Mouse (Mus musculus) kidney, postnatal 0 days (tissue): ENCODE data around the gene Btn1a1. TPM values are rescaled to one million over a fixed set of nuclear protein-coding genes. Genes with fewer than 3 reads are reported as not detected.

ENCODE experiments used
- ATAC-seq: fragments of 200-750 bp; cut with Nextera tagmentation; replicated peaks from 2 replicates; pipeline ENCODE4 v1.8.0; 2017; ENCODE audit warnings: low read depth, moderate number of reproducible peaks, moderate TSS enrichment, moderate library complexity; ENCODE audit not compliant: low FRiP score
- DNase-seq: peaks from one replicate; pipeline ENCODE4 v3.0.0-alpha.2; 2016; ENCODE audit warnings: low spot score
- H3K27ac ChIP-seq: fragments of 300-500 bp; sonication (generic); 2 replicates; pipeline ENCODE4 v1.5.1; 2014; ENCODE audit warnings: mild to moderate bottlenecking
- H3K27me3 ChIP-seq: fragments of 300-500 bp; sonication (generic); 2 replicates; pipeline ENCODE4 v1.6.1; 2014; ENCODE audit warnings: low read length, mixed read lengths; ENCODE audit not compliant: insufficient read depth
- H3K36me3 ChIP-seq: fragments of 300-500 bp; sonication (generic); 2 replicates; pipeline ENCODE4 v1.6.1; 2014; ENCODE audit warnings: low read length, mixed read lengths; ENCODE audit not compliant: insufficient read depth
- H3K4me1 ChIP-seq: fragments of 300-500 bp; sonication (generic); replicated peaks from 2 replicates; pipeline ENCODE4 v1.6.1; 2014; ENCODE audit warnings: antibody characterized with exemption, low read length, mixed read lengths; ENCODE audit not compliant: insufficient read depth
- H3K4me2 ChIP-seq: fragments of 300-500 bp; sonication (generic); 2 replicates; pipeline ENCODE4 v1.6.1; 2014; ENCODE audit warnings: mild to moderate bottlenecking, low read length, moderate library complexity, mixed read lengths
- H3K4me3 ChIP-seq: fragments of 300-500 bp; sonication (generic); replicated peaks from 2 replicates; pipeline ENCODE4 v1.5.1; 2014; ENCODE audit warnings: low read depth, low read length
- H3K9ac ChIP-seq: fragments of 300-500 bp; sonication (generic); 2 replicates; pipeline ENCODE4 v1.6.1; 2014; ENCODE audit warnings: low read depth, low read length
- H3K9me3 ChIP-seq: fragments of 300-500 bp; sonication (generic); replicated peaks from 2 replicates; pipeline ENCODE4 v1.6.1; 2016; ENCODE audit warnings: low read length, inconsistent platforms, mixed read lengths
- CTCF ChIP-seq: IDR thresholded peaks from 2 replicates; pipeline ENCODE4 v1.5.1; 2016; ENCODE audit warnings: antibody characterized with exemption, low read depth, mild to moderate bottlenecking, moderate library complexity
- WGBS: fragments of 180-500 bp; shearing (Covaris S2); extraction: QIAGEN DNeasy Blood & Tissue Kit; methylation state at CpG from one replicate; pipeline ENCODE4 v1.1.7; 2014; 5-methylcytosine and 5-hydroxymethylcytosine counted together
- polyA plus RNA-seq: library from polyadenylated mRNA; unstranded; fragments of >200 nt; fragmentation: Nextera tagmentation; extraction: Ambion mirVana; gene quantifications from 2 replicates; pipeline ENCODE4 v1.2.1, GENCODE M21; 2015

Btn1a1 gene
- polyA plus RNA-seq, 1 experiment from 2014 or later, result not detected

DNA sequence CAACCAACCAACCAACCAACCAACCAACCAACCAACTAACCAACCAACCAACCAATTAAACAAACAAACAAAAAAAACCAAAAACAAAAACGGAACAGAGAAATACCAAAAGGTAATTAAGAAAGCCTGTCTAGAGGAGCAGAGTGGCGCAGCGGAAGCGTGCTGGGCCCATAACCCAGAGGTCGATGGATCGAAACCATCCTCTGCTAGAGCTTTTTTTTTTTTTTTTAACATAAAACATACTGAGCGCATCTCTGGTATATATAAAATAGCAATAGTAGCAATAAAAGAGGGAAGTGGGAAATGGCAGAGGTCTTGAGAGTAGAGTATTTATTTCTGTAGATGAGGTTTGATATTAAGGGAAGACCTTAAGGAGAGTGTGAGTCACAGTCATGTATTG lies 34.2 kb upstream of the Btn1a1 start:
- H3K4me1 ChIP-seq, result 0 out of 2 replicates have a peak, but pooled peaks cover 4% of the 10 kb centered on the region
- no peak overlapping the region for H3K9ac ChIP-seq
- DNase-seq, result no peak
- no peaks in the 10 kb centered on the region for H3K27me3 ChIP-seq
- H3K36me3 ChIP-seq, result no peaks in the 10 kb centered on the region
- no peak for ATAC-seq
- 34% methylated on average over 7 of the region's 7 CpGs for WGBS
- H3K9me3 ChIP-seq, result no peaks in the 10 kb centered on the region
- no peak for TF ChIP-seq CTCF
- H3K4me2 ChIP-seq, result no peak overlapping the region
- no peak overlapping the region for H3K27ac ChIP-seq
- no peak overlapping the region for H3K4me3 ChIP-seq

DNA sequence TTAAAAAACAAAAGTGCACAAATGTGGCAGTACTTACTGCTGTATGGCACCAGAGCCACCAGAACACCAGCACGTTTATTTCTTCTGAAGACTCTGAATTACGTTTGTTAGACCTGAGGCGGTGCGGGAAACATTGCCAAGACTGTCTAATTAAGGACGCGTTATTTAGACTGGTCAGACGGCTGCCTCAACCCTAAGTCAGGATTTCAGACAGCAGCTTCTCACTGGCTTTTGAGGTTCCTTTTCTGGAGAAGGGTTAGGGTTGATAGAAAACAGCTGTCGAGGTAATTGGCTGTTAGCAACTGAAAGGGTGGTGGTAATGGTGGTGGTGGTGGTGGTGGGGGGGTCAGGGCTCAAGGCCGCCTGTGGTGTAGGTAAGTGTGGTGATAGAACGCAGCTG lies 33.0 kb upstream of the Btn1a1 start:
- H3K36me3 ChIP-seq, result no peaks in the 10 kb centered on the region
- peak overlapping the region; percentile 57 for H3K4me2 ChIP-seq
- WGBS, result 10% methylated on average over 10 of the region's 10 CpGs
- no peak overlapping the region for H3K27ac ChIP-seq
- no peak for DNase-seq
- H3K9me3 ChIP-seq, result no peaks in the 10 kb centered on the region
- H3K4me1 ChIP-seq, result 0 out of 2 replicates have a peak, but pooled peaks cover 4% of the 10 kb centered on the region
- H3K27me3 ChIP-seq, result no peaks in the 10 kb centered on the region
- ATAC-seq, result no peak
- no peak overlapping the region for H3K9ac ChIP-seq
- H3K4me3 ChIP-seq, result peak overlapping the region; percentile 33
- no peak for TF ChIP-seq CTCF

DNA sequence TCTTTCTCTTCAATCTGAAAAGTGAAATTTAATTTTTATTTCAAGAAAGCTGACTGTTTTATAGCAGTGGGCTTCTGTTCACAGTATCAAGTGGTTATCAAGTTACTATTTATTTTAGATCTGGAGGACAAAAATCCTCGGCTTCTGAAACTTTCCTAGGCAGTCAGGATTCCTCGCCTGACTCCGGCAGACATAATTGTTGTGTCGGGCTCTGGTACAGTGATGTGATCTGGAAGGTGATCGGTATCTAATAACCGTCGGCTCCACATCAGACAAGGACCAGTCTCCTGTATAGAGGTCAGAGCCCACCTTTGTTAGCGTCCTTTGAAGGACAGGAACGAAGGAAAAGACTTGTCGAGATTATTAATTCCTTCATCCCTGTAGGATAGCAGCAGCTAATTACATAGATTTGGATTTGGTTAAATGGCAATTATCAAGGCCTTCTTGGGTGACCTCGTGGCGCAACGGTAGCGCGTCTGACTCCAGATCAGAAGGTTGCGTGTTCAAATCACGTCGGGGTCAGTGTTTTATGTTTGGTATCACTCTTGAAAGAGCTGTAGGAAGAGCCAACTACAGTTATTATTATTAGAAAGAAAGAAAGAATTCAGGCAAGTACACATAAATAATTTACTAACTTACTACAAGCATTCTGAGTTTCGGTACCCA lies 32.1 kb upstream of the Btn1a1 start:
- no peak overlapping the region for H3K27ac ChIP-seq
- no peaks in the 10 kb centered on the region for H3K36me3 ChIP-seq
- no peak; the same call in 1 of the 2 replicates for ATAC-seq
- TF ChIP-seq CTCF, result no peak
- H3K27me3 ChIP-seq, result no peaks in the 10 kb centered on the region
- no peak for DNase-seq
- H3K9ac ChIP-seq, result no peak overlapping the region
- peak overlapping the region; percentile 33 for H3K4me3 ChIP-seq
- H3K4me2 ChIP-seq, result peak overlapping the region; percentile 57
- H3K9me3 ChIP-seq, result no peaks in the 10 kb centered on the region
- H3K4me1 ChIP-seq, result 0 out of 2 replicates have a peak, but pooled peaks cover 4% of the 10 kb centered on the region
- WGBS, result 10% methylated on average over 19 of the region's 19 CpGs

DNA sequence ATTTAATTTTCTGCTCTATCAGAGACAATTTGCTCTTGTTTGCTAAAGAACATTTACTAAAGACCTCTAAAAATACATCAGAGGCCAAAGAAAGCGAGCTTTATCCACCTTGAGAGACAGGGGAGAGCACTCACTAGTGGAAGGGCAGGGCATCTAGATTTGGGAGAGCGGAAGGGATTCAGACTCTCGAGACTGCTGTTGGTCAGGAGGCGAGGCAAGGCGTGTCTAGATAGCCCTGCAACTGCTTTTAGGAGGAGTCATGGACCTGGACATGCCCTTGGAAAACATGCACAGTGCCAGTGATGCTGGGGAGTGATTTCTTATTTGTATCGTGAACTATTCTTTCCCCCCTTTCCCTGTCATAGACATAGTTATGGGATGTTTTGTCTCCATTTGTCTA lies 29.8 kb upstream of the Btn1a1 start:
- TF ChIP-seq CTCF, result no peak
- Histone ChIP-seq H3K9me3 (no peaks in the 10 kb centered on the region), H3K4me2 (no peak overlapping the region), H3K36me3 (no peaks in the 10 kb centered on the region), H3K9ac (no peak overlapping the region), H3K4me3 (no peak overlapping the region), H3K27ac (no peak overlapping the region), H3K4me1 (0 out of 2 replicates have a peak, but pooled peaks cover 4% of the 10 kb centered on the region), H3K27me3 (no peaks in the 10 kb centered on the region)
- ATAC-seq (no peak), DNase-seq (no peak)
- 86% methylated on average over 6 of the region's 6 CpGs for WGBS

DNA sequence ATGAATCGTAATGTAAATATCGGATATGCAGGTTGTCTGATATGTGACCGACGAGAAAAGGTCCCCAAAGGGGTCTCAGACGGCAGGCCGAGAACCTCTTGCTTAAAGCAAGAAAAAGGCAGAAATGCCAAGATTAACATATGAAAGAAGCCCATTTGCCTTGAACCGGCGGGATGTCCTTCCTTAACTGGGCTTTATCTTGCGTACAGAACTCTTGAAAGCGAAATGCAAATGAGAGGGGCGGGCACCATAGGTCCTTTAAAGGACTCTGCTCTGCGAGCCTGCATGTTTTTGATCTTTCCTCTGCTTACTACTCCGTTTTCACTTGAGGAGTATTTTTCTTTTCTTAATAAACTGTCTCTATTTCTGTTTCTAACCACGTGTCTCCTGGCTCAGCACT lies 26.3 kb upstream of the Btn1a1 start:
- peak overlapping the region; percentile 51 for H3K4me2 ChIP-seq
- TF ChIP-seq CTCF, result no peak
- H3K36me3 ChIP-seq, result no peaks in the 10 kb centered on the region
- ATAC-seq (no peak), DNase-seq (no peak)
- no peaks in the 10 kb centered on the region for H3K27me3 ChIP-seq
- no peaks in the 10 kb centered on the region for H3K9me3 ChIP-seq
- H3K9ac ChIP-seq, result no peak overlapping the region
- 8% methylated on average over 14 of the region's 14 CpGs for WGBS
- H3K4me1 ChIP-seq, result 0 out of 2 replicates have a peak, but pooled peaks cover 7% of the 10 kb centered on the region
- H3K27ac ChIP-seq, result no peak overlapping the region
- H3K4me3 ChIP-seq, result peak overlapping the region; percentile 20

DNA sequence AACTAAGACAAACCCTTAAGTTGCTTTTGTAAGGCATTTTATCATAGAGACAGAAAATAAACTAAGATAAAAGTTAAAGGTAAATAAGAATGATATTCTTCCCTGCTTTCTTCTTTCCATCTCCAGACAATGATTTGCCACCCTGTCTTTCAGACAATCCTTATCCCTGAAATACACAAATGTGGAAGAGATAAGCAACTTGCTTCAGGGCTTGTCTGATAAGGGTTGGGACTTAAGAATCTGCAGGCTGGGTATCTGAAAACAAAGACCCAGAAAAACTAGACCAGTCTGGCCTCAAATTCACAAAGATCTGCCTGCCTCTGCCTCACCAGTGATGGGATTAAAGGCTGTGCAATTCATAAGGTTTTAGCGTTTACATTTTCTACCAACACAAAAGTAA lies 25.6 kb upstream of the Btn1a1 start:
- H3K4me3 ChIP-seq, result no peak overlapping the region
- no peaks in the 10 kb centered on the region for H3K36me3 ChIP-seq
- DNase-seq (no peak), ATAC-seq (no peak)
- H3K4me1 ChIP-seq, result 0 out of 2 replicates have a peak, but pooled peaks cover 7% of the 10 kb centered on the region
- no peak overlapping the region for H3K27ac ChIP-seq
- no peaks in the 10 kb centered on the region for H3K27me3 ChIP-seq
- H3K9me3 ChIP-seq, result no peaks in the 10 kb centered on the region
- TF ChIP-seq CTCF, result no peak
- no peak overlapping the region for H3K9ac ChIP-seq
- no peak overlapping the region for H3K4me2 ChIP-seq
- WGBS, result 19% methylated on average over 1 of the region's 1 CpGs
